Mouse (Mus musculus) lung, adult 2 months (tissue): ENCODE measurements around the gene Clpb.

ENCODE experiments used
- CTCF ChIP-seq: fragments of 200-500 bp; IDR thresholded peaks from 2 replicates; pipeline ENCODE4 v1.5.1; 2011; ENCODE audit warnings: mild to moderate bottlenecking, low read length, control low read depth; ENCODE audit not compliant: insufficient read depth
- POLR2A ChIP-seq: fragments of 200-500 bp; IDR thresholded peaks from 2 replicates; pipeline ENCODE4 v1.6.1; 2011; ENCODE audit warnings: low read depth, mild to moderate bottlenecking, control low read depth, low read length, borderline replicate concordance; ENCODE audit errors: extremely low read depth

DNA sequence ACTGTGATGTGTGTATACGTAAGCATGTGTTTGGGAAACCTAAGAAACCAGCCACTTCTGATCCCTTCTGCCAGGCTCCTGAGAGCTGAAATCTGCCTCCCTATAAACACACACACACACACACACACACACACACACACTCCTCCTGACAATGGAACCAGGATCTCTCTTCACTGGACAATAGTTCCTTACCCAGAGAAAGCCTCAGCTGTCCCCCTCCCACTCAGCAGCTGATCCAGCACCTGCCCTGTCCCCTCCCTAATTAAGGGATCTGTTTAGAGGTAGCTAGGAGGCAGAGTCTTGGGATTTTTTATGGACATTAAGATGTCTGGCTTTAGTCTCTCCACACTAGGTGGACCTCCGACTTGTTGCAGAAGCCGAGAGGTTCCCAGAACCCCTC, 171.5 kb downstream of the Clpb start:
- TF ChIP-seq CTCF (no peak), POLR2A (no peak)
